Mouse (Mus musculus) C2C12 (cell line): ENCODE results near the gene Asb13. TPM values are rescaled to one million over a fixed set of nuclear protein-coding genes. Genes with fewer than 3 reads are reported as not detected.

Experiments used
- H3K27me3 ChIP-seq: one replicate; pipeline ENCODE4 v1.6.1; 2011; ENCODE audit not compliant: control insufficient read depth, insufficient read depth, insufficient read length
- H3K36me3 ChIP-seq: one replicate; pipeline ENCODE4 v1.6.1; 2011; ENCODE audit not compliant: control insufficient read depth, insufficient read depth
- H3K4me3 ChIP-seq: one replicate; pipeline ENCODE4 v1.5.1; 2011; ENCODE audit warnings: mild to moderate bottlenecking, control low read depth; ENCODE audit not compliant: poor library complexity, insufficient read depth, severe bottlenecking
- H3K79me2 ChIP-seq: one replicate; pipeline ENCODE4 v1.6.1; 2011; ENCODE audit not compliant: control insufficient read depth, insufficient read depth
- H3K79me3 ChIP-seq: one replicate; pipeline ENCODE4 v1.6.1; 2011; ENCODE audit warnings: low read depth, control low read depth
- H3ac ChIP-seq: one replicate; pipeline ENCODE3; 2011; ENCODE audit warnings: low read depth; ENCODE audit not compliant: control insufficient read depth, insufficient read length
- CEBPB ChIP-seq: IDR thresholded peaks from one replicate; pipeline ENCODE4 v1.6.1; 2011; ENCODE audit warnings: low read depth, mild to moderate bottlenecking, control low read depth, moderate library complexity
- CTCF ChIP-seq: IDR thresholded peaks from one replicate; pipeline ENCODE4 v1.5.1; 2011; ENCODE audit not compliant: control insufficient read depth, insufficient read depth, insufficient read length
- FOSL1 ChIP-seq: IDR thresholded peaks from one replicate; pipeline ENCODE4 v1.8.0; 2011; ENCODE audit warnings: mild to moderate bottlenecking, low read length; ENCODE audit not compliant: poor library complexity, insufficient read depth, severe bottlenecking
- MAX ChIP-seq: IDR thresholded peaks from one replicate; pipeline ENCODE4 v1.6.1; 2011; ENCODE audit warnings: mild to moderate bottlenecking, control low read depth
- MYOD1 ChIP-seq: IDR thresholded peaks from one replicate; pipeline ENCODE4 v1.6.1; 2011; ENCODE audit warnings: low read depth; ENCODE audit not compliant: control insufficient read depth, insufficient read length
- MYOG ChIP-seq: IDR thresholded peaks from one replicate; pipeline ENCODE4 v1.6.1; 2011; ENCODE audit not compliant: control insufficient read depth, insufficient read length; ENCODE audit errors: extremely low read depth
- USF1 ChIP-seq: IDR thresholded peaks from one replicate; pipeline ENCODE4 v1.6.1; 2011; ENCODE audit warnings: low read depth, mild to moderate bottlenecking, control low read depth, moderate library complexity
- polyA plus RNA-seq: library from polyadenylated mRNA; unstranded; fragments of >200 nt; fragmentation: generic; extraction: Trizol; gene quantifications from one replicate; pipeline ENCODE4 v1.2.1, GENCODE M21; 2012; ENCODE audit warnings: missing spikeins

The Asb13 gene
- polyA plus RNA-seq, 1 experiment = 1.8 TPM

DNA sequence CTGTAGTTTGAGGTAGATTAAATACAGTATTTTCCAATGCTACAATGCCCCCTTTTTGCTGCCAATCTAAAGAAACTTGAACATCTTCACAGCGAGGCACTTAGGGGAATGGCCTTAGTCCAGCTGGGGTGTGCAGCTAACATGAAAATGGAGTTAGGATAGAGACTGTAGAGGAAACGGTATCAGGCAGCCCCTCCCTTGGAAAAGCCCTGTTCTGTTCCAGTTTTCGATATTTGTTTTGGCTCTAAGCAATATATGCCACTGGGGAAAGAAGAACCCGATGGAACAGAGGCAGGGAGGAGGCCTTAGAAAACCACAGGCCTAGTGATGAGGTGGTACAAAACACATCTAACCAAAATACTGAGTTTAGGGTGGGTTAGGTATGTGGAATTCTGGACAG is 42.0 kb downstream of the Asb13 start:
- no peak overlapping the region for H3ac ChIP-seq
- H3K79me3 ChIP-seq = no peaks in the 10 kb centered on the region
- no peak for TF ChIP-seq CTCF
- no peak for TF ChIP-seq MYOG
- no peak for TF ChIP-seq MAX
- no peak for TF ChIP-seq MYOD1
- TF ChIP-seq USF1 = no peak
- TF ChIP-seq FOSL1 = no peak
- no peak for TF ChIP-seq CEBPB
- no peaks in the 10 kb centered on the region for H3K27me3 ChIP-seq
- no peak overlapping the region for H3K4me3 ChIP-seq
- H3K79me2 ChIP-seq = no peaks in the 10 kb centered on the region
- no peaks in the 10 kb centered on the region for H3K36me3 ChIP-seq

DNA sequence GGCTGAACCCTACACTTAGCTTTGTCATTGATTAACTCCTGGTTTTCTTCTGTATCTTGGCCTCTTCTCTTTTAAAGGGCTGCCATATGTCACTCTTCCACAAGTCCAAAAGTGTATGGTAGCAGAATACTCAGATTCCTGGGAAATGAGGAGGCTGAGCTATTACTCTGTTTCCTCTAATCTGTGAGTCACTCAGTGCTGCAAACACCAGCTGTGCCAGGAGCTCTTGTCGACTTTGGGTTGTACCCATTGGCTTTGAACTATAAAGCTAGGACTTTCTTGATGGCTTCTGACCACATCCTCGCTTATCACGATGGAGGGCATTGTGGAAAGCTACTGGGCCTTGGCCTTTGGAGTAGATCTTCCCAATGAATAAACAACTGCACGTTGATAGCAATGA is 45.3 kb downstream of the Asb13 start:
- Histone ChIP-seq H3K79me3 (no peaks in the 10 kb centered on the region), H3K79me2 (no peaks in the 10 kb centered on the region), H3K36me3 (no peaks in the 10 kb centered on the region), H3ac (no peak overlapping the region), H3K4me3 (no peak overlapping the region), H3K27me3 (no peaks in the 10 kb centered on the region)
- TF ChIP-seq MYOG = no peak
- peak; percentile 22 for TF ChIP-seq MAX
- TF ChIP-seq FOSL1 = no peak
- no peak for TF ChIP-seq CTCF
- no peak for TF ChIP-seq CEBPB
- peak; percentile 82 for TF ChIP-seq MYOD1
- TF ChIP-seq USF1 = no peak

DNA sequence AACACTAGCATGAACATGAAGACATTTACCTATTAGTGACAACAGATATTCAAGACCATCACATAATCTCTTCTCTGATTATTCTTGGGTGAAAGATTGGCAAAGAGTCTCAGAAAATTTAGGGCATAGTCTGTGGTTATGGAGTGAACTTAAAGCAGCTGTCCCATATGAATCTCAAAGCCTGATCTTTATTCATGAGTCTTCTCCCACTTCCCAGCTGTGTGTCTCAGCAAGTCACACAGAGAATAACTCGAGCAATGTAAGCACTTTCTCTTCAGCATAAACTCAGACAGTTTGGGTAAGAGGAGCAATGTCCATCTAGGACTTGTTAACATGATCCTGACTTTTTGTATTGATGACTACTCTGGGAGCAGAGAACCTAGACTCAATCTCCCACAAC is 52.5 kb downstream of the Asb13 start:
- Histone ChIP-seq H3K4me3 (no peak overlapping the region), H3ac (no peak overlapping the region), H3K36me3 (no peaks in the 10 kb centered on the region), H3K27me3 (no peaks in the 10 kb centered on the region), H3K79me2 (no peaks in the 10 kb centered on the region), H3K79me3 (no peaks in the 10 kb centered on the region)
- TF ChIP-seq FOSL1 (no peak), MYOG (no peak), CEBPB (no peak), CTCF (no peak), MAX (no peak), MYOD1 (no peak), USF1 (no peak)

DNA sequence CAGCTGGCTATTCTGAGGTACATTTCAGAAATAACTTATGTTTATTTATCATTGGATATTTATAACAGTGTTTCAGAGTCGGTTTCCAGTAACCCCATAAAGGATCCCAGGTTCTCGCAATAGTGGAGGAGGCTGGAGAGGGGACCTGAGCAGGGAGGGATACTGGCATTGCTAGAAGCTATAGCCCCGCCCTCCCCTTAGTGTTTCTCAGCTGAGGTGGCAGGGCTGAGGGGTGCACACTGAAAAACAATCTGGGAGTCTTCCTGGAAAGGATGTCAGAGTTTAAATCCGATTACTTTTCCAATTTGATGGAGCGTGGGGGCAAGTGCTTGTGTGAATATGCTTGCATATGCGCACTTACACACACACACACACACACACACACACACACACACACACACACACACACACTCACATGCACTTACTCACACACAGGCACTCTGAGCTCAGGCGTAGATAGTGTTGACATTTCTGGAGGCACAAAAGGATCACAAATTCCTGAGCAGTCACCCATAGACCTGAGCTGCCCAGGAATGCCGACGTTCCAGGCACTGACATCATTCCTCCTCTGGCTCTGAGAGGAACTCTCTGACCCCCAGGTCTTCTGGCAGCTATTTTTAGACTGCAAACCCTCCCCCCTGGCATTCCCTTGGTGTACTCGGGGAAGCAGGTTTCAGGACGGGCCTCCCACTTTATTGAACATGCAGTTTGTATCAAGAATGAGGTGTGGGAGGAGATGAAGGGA is 60.9 kb downstream of the Asb13 start:
- TF ChIP-seq MYOD1 (no peak), MAX (no peak), FOSL1 (no peak), CTCF (no peak), CEBPB (no peak), MYOG (no peak), USF1 (no peak)
- Histone ChIP-seq H3ac (no peak overlapping the region), H3K79me2 (no peaks in the 10 kb centered on the region), H3K27me3 (no peaks in the 10 kb centered on the region), H3K36me3 (no peaks in the 10 kb centered on the region), H3K4me3 (no peak overlapping the region), H3K79me3 (no peaks in the 10 kb centered on the region)

DNA sequence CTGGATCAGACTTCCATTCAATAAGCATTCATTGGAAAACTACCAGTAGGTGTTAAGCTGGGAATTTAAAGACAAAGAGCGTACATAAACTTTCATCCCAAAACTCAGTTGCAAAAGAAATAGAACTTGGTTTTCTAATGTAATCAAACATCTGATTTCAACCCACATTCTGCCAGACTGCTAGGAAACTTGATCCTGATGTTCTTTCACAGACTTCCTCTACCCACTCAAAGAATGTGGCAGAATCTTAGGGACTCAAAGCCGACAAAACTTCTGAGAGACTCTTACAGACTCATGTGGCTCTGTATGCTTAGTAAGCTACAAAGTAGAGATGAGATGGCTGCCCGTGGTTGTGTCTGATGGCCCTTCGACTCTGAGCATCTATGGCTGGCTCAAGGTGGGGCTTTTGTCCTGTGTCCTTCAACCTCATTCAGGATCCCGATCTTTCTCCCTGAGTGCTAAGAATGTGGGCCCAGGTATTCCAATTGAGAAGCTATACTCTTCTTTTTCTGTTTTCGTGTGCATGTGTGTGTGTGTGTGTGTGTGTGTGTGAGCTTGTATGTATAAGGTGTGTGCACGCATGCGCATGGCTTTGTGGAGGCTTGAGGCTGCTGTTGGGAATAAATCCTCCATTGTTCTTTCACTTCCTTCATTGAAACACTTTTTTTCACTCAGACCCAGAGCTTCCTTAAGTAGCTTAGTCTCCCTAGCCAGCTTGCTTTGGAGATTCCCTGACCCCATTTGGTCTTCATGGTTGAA is 63.3 kb downstream of the Asb13 start:
- Histone ChIP-seq H3K79me3 (no peaks in the 10 kb centered on the region), H3ac (no peak overlapping the region), H3K4me3 (no peak overlapping the region), H3K27me3 (no peaks in the 10 kb centered on the region), H3K36me3 (no peaks in the 10 kb centered on the region), H3K79me2 (no peaks in the 10 kb centered on the region)
- TF ChIP-seq MAX (no peak), CTCF (no peak), USF1 (no peak), MYOD1 (no peak), FOSL1 (no peak), CEBPB (no peak), MYOG (no peak)

DNA sequence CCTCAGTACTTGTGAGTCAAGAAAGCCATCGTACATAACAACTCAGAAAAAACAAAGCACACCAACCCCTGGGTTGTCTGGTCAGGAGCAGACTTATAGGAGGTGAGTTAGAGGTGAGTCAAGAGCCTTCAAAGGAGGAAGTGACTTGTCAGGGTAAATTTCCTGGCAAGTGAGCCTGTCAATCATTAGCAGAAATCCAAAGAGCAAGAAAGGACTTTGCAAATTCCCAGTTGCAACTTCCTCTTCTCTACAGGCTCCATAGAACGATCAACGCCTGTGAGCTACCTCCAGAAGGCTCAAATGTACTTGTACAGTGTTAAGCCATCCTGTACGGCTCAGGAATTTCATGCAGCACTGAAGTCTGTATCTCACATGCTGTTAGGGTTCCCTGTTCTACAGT is 66.9 kb downstream of the Asb13 start:
- H3ac ChIP-seq = no peak overlapping the region
- H3K79me3 ChIP-seq = no peaks in the 10 kb centered on the region
- H3K36me3 ChIP-seq = no peaks in the 10 kb centered on the region
- TF ChIP-seq MYOG (no peak), MYOD1 (no peak), CEBPB (no peak), CTCF (no peak), FOSL1 (no peak), USF1 (no peak), MAX (no peak)
- no peak overlapping the region for H3K4me3 ChIP-seq
- no peaks in the 10 kb centered on the region for H3K79me2 ChIP-seq
- no peaks in the 10 kb centered on the region for H3K27me3 ChIP-seq
